Mouse (Mus musculus) CH12.LX (cell line): ENCODE results near the gene Ccdc115. TPM values are rescaled to one million over a fixed set of nuclear protein-coding genes. Genes with fewer than 3 reads are reported as not detected.

Experiments
- DNase-seq: peaks from one replicate; pipeline ENCODE4 v3.0.0-alpha.2; 2013; ENCODE audit errors: extremely low read depth
- H3K27ac ChIP-seq: 2 replicates; pipeline ENCODE4 v1.5.1; 2012; ENCODE audit warnings: low read depth, mild to moderate bottlenecking, control low read depth, moderate library complexity; ENCODE audit not compliant: insufficient read depth
- H3K27me3 ChIP-seq: replicated peaks from 2 replicates; pipeline ENCODE3; 2012; ENCODE audit warnings: inconsistent platforms
- H3K36me3 ChIP-seq, 2 experiments: replicated peaks in 1 of 2; 2 replicates each; pipeline versions ENCODE3 to v1.6.1; 2012; ENCODE audit warnings: inconsistent platforms in 1 of 2, low read length in 1 of 2, mild to moderate bottlenecking in 1 of 2, mixed read lengths in 1 of 2, moderate library complexity in 1 of 2; ENCODE audit not compliant: control insufficient read depth in 1 of 2, insufficient read depth in 1 of 2
- H3K4me1 ChIP-seq, 2 experiments: 2 replicates each; pipeline ENCODE4 v1.6.1; 2012; ENCODE audit warnings: inconsistent platforms in 1 of 2, moderate library complexity in 1 of 2; ENCODE audit not compliant: insufficient read depth in 2 of 2, control insufficient read depth in 1 of 2
- H3K4me2 ChIP-seq: 2 replicates; pipeline ENCODE4 v1.6.1; 2012; ENCODE audit warnings: low read depth, mild to moderate bottlenecking, control low read depth; ENCODE audit not compliant: poor library complexity, insufficient read depth, severe bottlenecking
- H3K4me3 ChIP-seq, 3 experiments: fragments of 150-350 bp in 1 of 3; sonication (generic) in 1 of 3; replicated peaks in 1 of 3; 2 replicates each; pipeline versions ENCODE3 to v1.5.1; 2011 to 2012; ENCODE audit warnings: low read depth in 2 of 3, low read length in 2 of 3, mild to moderate bottlenecking in 2 of 3, moderate library complexity in 2 of 3, control low read depth in 1 of 3, improper control_type of control experiment in 1 of 3, inconsistent platforms in 1 of 3, mixed read lengths in 1 of 3; ENCODE audit not compliant: poor library complexity in 1 of 3
- H3K79me2 ChIP-seq: replicated peaks from 2 replicates; pipeline ENCODE4 v1.6.1; 2012; ENCODE audit warnings: mild to moderate bottlenecking, moderate library complexity; ENCODE audit not compliant: control insufficient read depth, poor library complexity, insufficient read depth, severe bottlenecking; ENCODE audit errors: extremely low read depth
- H3K9ac ChIP-seq: 2 replicates; pipeline ENCODE4 v1.6.1; 2012; ENCODE audit warnings: low read depth, mild to moderate bottlenecking, control low read depth, moderate library complexity; ENCODE audit not compliant: insufficient read depth
- H3K9me3 ChIP-seq: replicated peaks from 2 replicates; pipeline ENCODE3; 2012; ENCODE audit warnings: low read length, inconsistent platforms, mixed read lengths
- BHLHE40 ChIP-seq: IDR thresholded peaks from 2 replicates; pipeline ENCODE4 v1.6.1; 2011; ENCODE audit warnings: mild to moderate bottlenecking, low read depth, low read length, improper control_type of control experiment
- CHD1 ChIP-seq: IDR thresholded peaks from 2 replicates; pipeline ENCODE4 v1.6.1; 2012; ENCODE audit warnings: low read depth, low read length, improper control_type of control experiment, inconsistent platforms
- CHD2 ChIP-seq: IDR thresholded peaks from 2 replicates; pipeline ENCODE4 v1.6.1; 2011; ENCODE audit warnings: low read length, improper control_type of control experiment
- CTCF ChIP-seq, 2 experiments: IDR thresholded peaks in 1 of 2; conservative IDR thresholded peaks in 1 of 2; 2 replicates each; pipeline ENCODE4 v1.5.1; 2011 to 2012; ENCODE audit warnings: low read depth in 2 of 2, low read length in 2 of 2, improper control_type of control experiment in 1 of 2, inconsistent platforms in 1 of 2, mild to moderate bottlenecking in 1 of 2, moderate library complexity in 1 of 2
- E2F4 ChIP-seq: IDR thresholded peaks from 2 replicates; pipeline ENCODE4 v1.6.1; 2011; ENCODE audit warnings: low read depth, low read length, improper control_type of control experiment; ENCODE audit not compliant: insufficient replicate concordance
- ELF1 ChIP-seq: IDR thresholded peaks from 2 replicates; pipeline ENCODE4 v1.6.1; 2014; ENCODE audit warnings: low read depth, mild to moderate bottlenecking, inconsistent platforms, low read length, improper control_type of control experiment
- EP300 ChIP-seq: IDR thresholded peaks from 2 replicates; pipeline ENCODE4 v1.6.1; 2011; ENCODE audit warnings: low read length, improper control_type of control experiment
- ETS1 ChIP-seq: conservative IDR thresholded peaks from 2 replicates; pipeline ENCODE4 v1.6.1; 2012; ENCODE audit warnings: low read depth, mild to moderate bottlenecking, inconsistent platforms, low read length, improper control_type of control experiment, moderate library complexity
- GABPA ChIP-seq: IDR thresholded peaks from 2 replicates; pipeline ENCODE4 v1.6.1; 2012; ENCODE audit warnings: low read depth, low read length, improper control_type of control experiment, inconsistent platforms; ENCODE audit not compliant: insufficient replicate concordance
- HCFC1 ChIP-seq: IDR thresholded peaks from 2 replicates; pipeline ENCODE4 v1.6.1; 2012; ENCODE audit warnings: low read depth, mild to moderate bottlenecking, inconsistent platforms, low read length, improper control_type of control experiment
- IRF4 ChIP-seq: IDR thresholded peaks from 2 replicates; pipeline ENCODE4 v1.6.1; 2014; ENCODE audit warnings: low read depth, mild to moderate bottlenecking, inconsistent platforms, low read length, improper control_type of control experiment
- JUN ChIP-seq: IDR thresholded peaks from 2 replicates; pipeline ENCODE4 v1.6.1; 2011; ENCODE audit warnings: low read depth, mild to moderate bottlenecking, low read length, improper control_type of control experiment, moderate library complexity; ENCODE audit not compliant: insufficient read depth
- JUND ChIP-seq: conservative IDR thresholded peaks from 2 replicates; pipeline ENCODE4 v1.6.1; 2011; ENCODE audit warnings: low read depth, low read length, improper control_type of control experiment
- KAT2A ChIP-seq: IDR thresholded peaks from 2 replicates; pipeline ENCODE4 v1.6.1; 2012; ENCODE audit warnings: low read length, improper control_type of control experiment, inconsistent platforms; ENCODE audit not compliant: insufficient replicate concordance
- MAFK ChIP-seq: IDR thresholded peaks from 2 replicates; pipeline ENCODE4 v1.6.1; 2011; ENCODE audit warnings: low read length, improper control_type of control experiment; ENCODE audit not compliant: insufficient replicate concordance
- MAX ChIP-seq: IDR thresholded peaks from 2 replicates; pipeline ENCODE4 v1.6.1; 2011; ENCODE audit warnings: low read length, improper control_type of control experiment
- MAZ ChIP-seq: IDR thresholded peaks from 2 replicates; pipeline ENCODE4 v1.6.1; 2012; ENCODE audit warnings: low read depth, mild to moderate bottlenecking, inconsistent platforms, low read length, improper control_type of control experiment, moderate library complexity
- MEF2A ChIP-seq: IDR thresholded peaks from 2 replicates; pipeline ENCODE4 v1.6.1; 2014; ENCODE audit warnings: low read depth, mild to moderate bottlenecking, inconsistent platforms, low read length, improper control_type of control experiment, borderline replicate concordance
- MXI1 ChIP-seq: IDR thresholded peaks from 2 replicates; pipeline ENCODE4 v1.6.1; 2011; ENCODE audit warnings: mild to moderate bottlenecking, low read depth, low read length, improper control_type of control experiment
- MYC ChIP-seq: IDR thresholded peaks from 2 replicates; pipeline ENCODE4 v1.6.1; 2011; ENCODE audit warnings: low read depth, mild to moderate bottlenecking, improper control_type of control experiment, low read length
- NELFE ChIP-seq: IDR thresholded peaks from 2 replicates; pipeline ENCODE4 v1.6.1; 2011; ENCODE audit warnings: low read depth, low read length, improper control_type of control experiment
- NRF1 ChIP-seq: IDR thresholded peaks from 2 replicates; pipeline ENCODE4 v1.6.1; 2014; ENCODE audit warnings: low read depth, mild to moderate bottlenecking, inconsistent platforms, low read length, improper control_type of control experiment, moderate library complexity
- PAX5 ChIP-seq: IDR thresholded peaks from 2 replicates; pipeline ENCODE4 v1.6.1; 2012; ENCODE audit warnings: low read length, inconsistent platforms, mixed read lengths
- POLR2A ChIP-seq: IDR thresholded peaks from 2 replicates; pipeline ENCODE4 v1.6.1; 2011; ENCODE audit warnings: low read depth, mild to moderate bottlenecking, improper control_type of control experiment, low read length
- POLR2AphosphoS2 ChIP-seq: IDR thresholded peaks from 2 replicates; pipeline ENCODE4 v1.6.1; 2011; ENCODE audit warnings: low read depth, low read length, improper control_type of control experiment
- RAD21 ChIP-seq: IDR thresholded peaks from 2 replicates; pipeline ENCODE4 v1.6.1; 2011; ENCODE audit warnings: low read depth, mild to moderate bottlenecking, low read length, improper control_type of control experiment, moderate library complexity
- RCOR1 ChIP-seq: conservative IDR thresholded peaks from 2 replicates; pipeline ENCODE4 v1.6.1; 2012; ENCODE audit warnings: low read depth, mild to moderate bottlenecking, inconsistent platforms, low read length, improper control_type of control experiment
- SIN3A ChIP-seq: IDR thresholded peaks from 2 replicates; pipeline ENCODE4 v1.6.1; 2012; ENCODE audit warnings: low read length, improper control_type of control experiment, inconsistent platforms
- SMC3 ChIP-seq: IDR thresholded peaks from 2 replicates; pipeline ENCODE4 v1.6.1; 2011; ENCODE audit warnings: low read depth, low read length, improper control_type of control experiment
- TBP ChIP-seq: conservative IDR thresholded peaks from 2 replicates; pipeline ENCODE4 v1.6.1; 2011; ENCODE audit warnings: low read depth, low read length, improper control_type of control experiment
- TCF12 ChIP-seq: IDR thresholded peaks from 2 replicates; pipeline ENCODE4 v1.6.1; 2014; ENCODE audit warnings: low read depth, mild to moderate bottlenecking, inconsistent platforms, low read length, improper control_type of control experiment
- UBTF ChIP-seq: IDR thresholded peaks from 2 replicates; pipeline ENCODE4 v1.6.1; 2012; ENCODE audit warnings: low read depth, mild to moderate bottlenecking, inconsistent platforms, low read length, improper control_type of control experiment, moderate library complexity
- USF1 ChIP-seq: IDR thresholded peaks from 2 replicates; pipeline ENCODE4 v1.6.1; 2014; ENCODE audit warnings: low read depth, mild to moderate bottlenecking, inconsistent platforms, low read length, improper control_type of control experiment
- USF2 ChIP-seq: conservative IDR thresholded peaks from 2 replicates; pipeline ENCODE4 v1.6.1; 2011; ENCODE audit warnings: low read depth, low read length, improper control_type of control experiment
- ZC3H11A ChIP-seq: IDR thresholded peaks from 2 replicates; pipeline ENCODE4 v1.6.1; 2012; ENCODE audit warnings: low read depth, mild to moderate bottlenecking, inconsistent platforms, low read length, improper control_type of control experiment
- ZKSCAN1 ChIP-seq: IDR thresholded peaks from 2 replicates; pipeline ENCODE4 v1.6.1; 2012; ENCODE audit warnings: low read depth, inconsistent platforms, low read length, improper control_type of control experiment, borderline replicate concordance
- ZMIZ1 ChIP-seq: IDR thresholded peaks from 2 replicates; pipeline ENCODE4 v1.6.1; 2012; ENCODE audit warnings: low read depth, mild to moderate bottlenecking, inconsistent platforms, low read length, improper control_type of control experiment
- ZNF384 ChIP-seq: IDR thresholded peaks from 2 replicates; pipeline ENCODE4 v1.6.1; 2012; ENCODE audit warnings: low read depth, low read length, improper control_type of control experiment, inconsistent platforms
- dilution Hi-C: fragments of 300-500 bp; cut with MboI; formaldehyde crosslinking; loops from 2 replicates; pipeline ENCODE4 v1.14.3; 2020; ENCODE audit warnings: low sequenced_read_pairs; ENCODE audit not compliant: extremely low pct_unique_long_range_greater_than_20kb, extremely low pct_ligation_motif_present
- in situ Hi-C: fragments of 300-500 bp; cut with MboI; formaldehyde crosslinking; loops from 3 replicates; pipeline ENCODE4 v1.14.3; 2019; ENCODE audit warnings: low sequenced_read_pairs, low pct_ligation_motif_present, low pct_unique_long_range_greater_than_20kb, mixed read lengths
- polyA plus RNA-seq: library from polyadenylated mRNA; unstranded; fragments of >175 nt; gene quantifications from 2 replicates; pipeline ENCODE4 v1.2.1, GENCODE M21; 2012; ENCODE audit warnings: low read depth; ENCODE audit not compliant: insufficient read length
- total RNA-seq, 2 experiments: library from RNA; depleted of rRNA; stranded (reverse); fragments of 300-350 nt in 1 of 2; fragments of >200 nt in 1 of 2; gene quantifications; 2 replicates each; pipeline ENCODE4 v1.2.3; 2012 to 2014

The Ccdc115 gene
- total and polyA plus RNA-seq, 3 experiments: 66.5 to 98.8 (median 96.3) TPM

GRCm38 (mm10) chr1:34478891-34479655 is 39.6 kb upstream of the Ccdc115 start:
- no peak overlapping the region for H3K4me3 ChIP-seq
- no peaks in the 10 kb centered on the region for H3K79me2 ChIP-seq
- peak overlapping the region; percentile 35; the same call in 1 of the 2 replicates for H3K9ac ChIP-seq
- TF ChIP-seq ZNF384 (no peak), CHD2 (no peak), E2F4 (no peak), KAT2A (no peak), ZKSCAN1 (no peak), NELFE (peak; percentile 24; the same call in 1 of the 2 replicates), NRF1 (no peak), SIN3A (no peak), TCF12 (peak; percentile 33; the same call in 1 of the 2 replicates), ZC3H11A (no peak), USF1 (no peak), MEF2A (peak; percentile 62), PAX5 (no peak), EP300 (peak; percentile 41; the same call in 1 of the 2 replicates), UBTF (no peak), BHLHE40 (0 out of 2 replicates have a peak, but pooled peaks have one; percentile 16), RAD21 (no peak), ETS1 (peak; percentile 60; the same call in 1 of the 2 replicates), GABPA (no peak), CHD1 (no peak), ZMIZ1 (no peak), HCFC1 (0 out of 2 replicates have a peak, but pooled peaks have one; percentile 20), CTCF (conservative IDR thresholded peaks at IDR 0.05 in 1 of 2, IDR thresholded peaks at IDR 0.05 in 1 of 2; ENCODE audit: low read depth in 2 of 2, low read length in 2 of 2) (no peak), JUN (no peak), MAZ (no peak), IRF4 (no peak), MAX (peak; percentile 71; the same call in 1 of the 2 replicates), MXI1 (peak; percentile 35; the same call in 1 of the 2 replicates), SMC3 (no peak), MAFK (0 out of 2 replicates have a peak, but pooled peaks have one; percentile 3), TBP (0 out of 2 replicates have a peak, but pooled peaks have one; percentile 17), POLR2A (no peak), JUND (no peak), ELF1 (peak; percentile 44; the same call in 1 of the 2 replicates), RCOR1 (no peak), USF2 (no peak), POLR2AphosphoS2 (no peak), MYC (peak; percentile 59; the same call in 1 of the 2 replicates)
- TF ChIP-seq, all 38 proteins: peak for 13
- H3K4me2 ChIP-seq: 0 out of 2 replicates have a peak overlapping the region, but pooled peaks have one; percentile 23
- DNase-seq: peak; percentile 67
- H3K4me1 ChIP-seq: peaks cover 24 to 85% of the 10 kb centered on the region in 2 experiments
- H3K9me3 ChIP-seq: no peaks in the 10 kb centered on the region
- dilution Hi-C loops (no loop called here), in situ Hi-C loops (no loop called here)
- no peaks in the 10 kb centered on the region for H3K27me3 ChIP-seq
- H3K27ac ChIP-seq: peak overlapping the region; percentile 54
- H3K36me3 ChIP-seq: peaks cover 2 to 23% of the 10 kb centered on the region in 2 experiments
